Mouse (Mus musculus) ES-E14 (cell line): ENCODE data around the gene Ypel2.

Experiments
- CHD2 ChIP-seq: IDR thresholded peaks from 2 replicates; pipeline ENCODE4 v1.6.1; 2014; ENCODE audit warnings: mild to moderate bottlenecking, low read depth, low read length, inconsistent platforms
- HCFC1 ChIP-seq: IDR thresholded peaks from 2 replicates; pipeline ENCODE4 v1.6.1; 2012; ENCODE audit warnings: low read length, inconsistent platforms, borderline replicate concordance; ENCODE audit not compliant: insufficient read depth
- MAFK ChIP-seq: IDR thresholded peaks from 2 replicates; pipeline ENCODE4 v1.6.1; 2014; ENCODE audit warnings: mild to moderate bottlenecking, low read depth, low read length, inconsistent platforms; ENCODE audit not compliant: insufficient read depth
- ZC3H11A ChIP-seq: IDR thresholded peaks from 2 replicates; pipeline ENCODE4 v1.6.1; 2012; ENCODE audit warnings: low read depth, mild to moderate bottlenecking, inconsistent platforms, low read length, borderline replicate concordance
- ZNF384 ChIP-seq: IDR thresholded peaks from 2 replicates; pipeline ENCODE4 v1.6.1; 2012; ENCODE audit warnings: low read depth, low read length, inconsistent platforms

DNA sequence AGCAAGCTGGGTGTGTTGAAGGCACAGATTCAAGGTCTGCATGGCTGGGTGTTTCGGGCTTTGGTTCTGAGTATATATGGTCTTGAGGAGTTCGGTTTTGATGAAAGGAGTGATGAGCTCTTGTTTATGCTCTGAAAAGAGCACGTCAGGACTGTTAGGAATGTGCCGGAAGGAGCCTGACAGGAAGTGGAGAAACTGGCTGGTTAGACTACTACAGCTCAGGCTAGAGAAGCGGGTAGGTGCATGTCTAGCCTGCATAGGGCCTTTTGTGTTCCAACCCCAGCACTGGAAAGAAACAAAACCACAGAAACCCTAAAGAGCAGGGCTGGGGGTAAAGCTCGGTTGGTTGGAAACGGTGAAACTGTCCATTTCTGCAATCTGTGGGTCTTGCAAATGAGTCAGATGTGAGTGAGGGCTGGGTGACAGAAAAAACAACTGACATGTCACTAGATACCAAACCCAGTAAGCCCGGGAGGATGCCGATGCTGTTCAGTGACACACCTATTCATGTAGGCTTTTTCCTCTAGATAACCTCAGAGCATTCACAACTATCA lies 68.3 kb downstream of the Ypel2 start:
- no peak for TF ChIP-seq ZNF384
- no peak for TF ChIP-seq HCFC1
- TF ChIP-seq MAFK, result no peak
- no peak for TF ChIP-seq CHD2
- TF ChIP-seq ZC3H11A, result no peak
